8 mouse cellular contexts compared by ENCODE assay signal in the genomic region with DNA sequence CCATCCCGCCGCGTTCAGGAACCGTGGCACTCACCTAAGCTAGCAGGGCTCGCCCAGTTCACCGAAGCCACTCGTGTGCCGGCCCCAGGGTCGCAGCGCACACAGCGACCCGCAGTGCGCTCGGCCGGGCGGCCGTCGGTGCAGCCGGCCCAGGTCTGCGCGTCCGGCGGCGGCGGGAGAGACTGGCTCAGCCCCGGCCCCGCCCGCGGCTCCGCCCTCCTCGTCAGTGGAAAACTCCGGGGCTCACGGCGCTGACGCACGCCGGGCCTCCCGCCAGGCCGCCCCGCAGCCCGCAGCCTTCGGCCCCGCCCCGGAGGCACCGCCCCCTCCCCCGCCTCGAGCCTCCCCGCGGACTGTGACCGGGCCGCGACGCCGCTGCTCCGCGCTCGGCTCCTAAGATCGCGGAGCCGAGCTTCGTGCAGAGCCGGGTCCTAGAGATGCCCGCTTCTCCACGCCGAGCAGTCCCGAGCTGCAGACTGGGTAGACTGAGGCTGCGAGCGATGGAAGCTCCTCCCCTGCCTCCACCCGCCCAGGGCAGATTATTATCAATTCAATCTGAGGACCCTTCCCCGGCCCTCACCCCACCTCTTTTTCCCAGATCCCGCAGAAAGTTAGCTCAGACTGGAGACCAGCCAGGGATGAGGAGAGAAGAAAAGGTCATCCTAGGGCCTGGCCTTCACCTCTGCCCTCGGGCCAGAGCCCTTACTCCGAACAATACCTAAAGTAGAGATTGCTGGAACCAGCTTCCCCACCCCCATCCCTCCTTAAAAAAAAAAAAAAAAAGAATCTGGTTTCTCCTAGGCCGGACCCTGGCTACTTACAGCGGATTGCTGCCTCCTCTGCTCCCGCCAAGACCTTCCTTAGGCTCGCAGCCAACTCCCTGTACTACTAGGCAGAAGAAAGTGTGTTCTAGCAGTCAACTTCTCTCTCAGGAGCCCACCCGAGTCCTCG. TPM values are rescaled to one million over a fixed set of nuclear protein-coding genes. Genes with fewer than 3 reads are reported as not detected.
A peak's percentile ranks its signal among the peaks of the same experiment; 100 is the strongest.
DNase-seq lines count a peak whose midpoint lies in the region; ATAC-seq and TF ChIP-seq lines count a peak whose summit lies in the region.

No protein-coding gene starts in this region.

- peak; percentile 78 for ATAC-seq in limb, embryonic 15.5 days (ENCODE audit: insufficient number of reproducible peaks, low FRiP score, low TSS enrichment, low read depth)
- ATAC-seq in midbrain, embryonic 16.5 days, result peak; percentile 74

- TF ChIP-seq CTCF in spleen, adult 2 months (IDR thresholded peaks at IDR 0.05; ENCODE audit: extremely low read depth, insufficient read depth, insufficient read length, insufficient replicate concordance), result no peak

- peak overlapping the region; percentile 75 for H3K4me3 ChIP-seq in limb, embryonic 15.5 days
- H3K4me3 ChIP-seq in midbrain, embryonic 16.5 days (ENCODE audit: low read depth, low read length), result peak overlapping the region; percentile 64
- H3K4me3 ChIP-seq in spleen, adult 2 months (ENCODE audit: extremely low read depth, insufficient read depth, insufficient read length), result peak overlapping the region; percentile 97

- under 1% methylated on average over 79 of the region's 79 CpGs for WGBS in limb, embryonic 15.5 days
- under 1% methylated on average over 68 of the region's 79 CpGs for WGBS in midbrain, embryonic 16.5 days
- 7% methylated on average over 77 of the region's 79 CpGs for WGBS in spleen, adult 2 months

- H3K9me3 ChIP-seq in limb, embryonic 15.5 days, result no peaks in the 10 kb centered on the region
- no peaks in the 10 kb centered on the region for H3K9me3 ChIP-seq in midbrain, embryonic 16.5 days (replicated peaks; ENCODE audit: control insufficient read depth, low read length, poor library complexity, severe bottlenecking)

- no peaks in the 10 kb centered on the region for H3K36me3 ChIP-seq in limb, embryonic 15.5 days
- no peaks in the 10 kb centered on the region for H3K36me3 ChIP-seq in midbrain, embryonic 16.5 days (ENCODE audit: control insufficient read depth, insufficient read depth, low read length)
- H3K36me3 ChIP-seq in spleen, adult 2 months (ENCODE audit: control insufficient read depth, insufficient read depth, low read length), result no peaks in the 10 kb centered on the region

- H3K4me1 ChIP-seq in limb, embryonic 15.5 days, result peaks cover 54% of the 10 kb centered on the region
- peaks cover 25% of the 10 kb centered on the region for H3K4me1 ChIP-seq in midbrain, embryonic 16.5 days (ENCODE audit: control insufficient read depth, insufficient read depth, low read length)
- peaks cover 20% of the 10 kb centered on the region; the same call in 1 of the 2 replicates for H3K4me1 ChIP-seq in spleen, adult 2 months (ENCODE audit: control insufficient read depth, insufficient read depth, insufficient read length)

- peak overlapping the region; percentile 98 for H3K4me2 ChIP-seq in limb, embryonic 15.5 days
- peak overlapping the region; percentile 87 for H3K4me2 ChIP-seq in midbrain, embryonic 16.5 days (ENCODE audit: low read length)

- no peaks in the 10 kb centered on the region for H3K27me3 ChIP-seq in limb, embryonic 15.5 days
- peaks cover 14% of the 10 kb centered on the region for H3K27me3 ChIP-seq in midbrain, embryonic 16.5 days (ENCODE audit: control insufficient read depth, insufficient read depth, low read depth, low read length)
- no peaks in the 10 kb centered on the region for H3K27me3 ChIP-seq in spleen, adult 2 months (ENCODE audit: control insufficient read depth, insufficient read depth, low read length)

- H3K9ac ChIP-seq in limb, embryonic 15.5 days, result peak overlapping the region; percentile 65
- H3K9ac ChIP-seq in midbrain, embryonic 16.5 days (ENCODE audit: low read depth, low read length), result peak overlapping the region; percentile 64

- H3K27ac ChIP-seq in limb, embryonic 15.5 days, result peak overlapping the region; percentile 89
- H3K27ac ChIP-seq in midbrain, embryonic 16.5 days (ENCODE audit: low read length), result no peak overlapping the region
- peak overlapping the region; percentile 97 for H3K27ac ChIP-seq in spleen, adult 2 months (ENCODE audit: insufficient read depth, low read length)

- peak; percentile 87 to 93 for DNase-seq in left cerebral cortex, adult 18-20 months (ENCODE audit: low spot score in 2 of 2)
- no peak for DNase-seq in left cerebral cortex, adult 11 months (ENCODE audit: low spot score)
- peak; percentile 63 for DNase-seq in embryo, embryonic 11.5 days (ENCODE audit: low read depth, low spot score)
- DNase-seq in heart, adult 11 months, result peak; percentile 99
- peak; percentile 89 for DNase-seq in kidney, adult 11 months
- peak; percentile 73 to 91 for DNase-seq in spleen, adult 2 months (ENCODE audit: low read depth in 1 of 2, low spot score in 2 of 2)

- TF ChIP-seq POLR2A in spleen, adult 2 months (IDR thresholded peaks at IDR 0.05; ENCODE audit: low read depth, low read length), result peak; percentile 96

RNA-seq across cellular contexts. Expression of a gene that starts 0.6 kb away (rescaled TPM):
- total RNA-seq in left cerebral cortex, adult 18-20 months (2021), result 10 to 100 TPM; 20.5 to 26.8 TPM
- 8.3 and 9.1 TPM in 2 replicates for polyA plus RNA-seq in limb, embryonic 15.5 days (2015; fragmentation: Nextera tagmentation; extraction: Ambion mirVana)
- 0.75 and 1.0 TPM in 2 replicates for polyA plus RNA-seq in midbrain, embryonic 16.5 days (2015; fragmentation: Nextera tagmentation; extraction: Ambion mirVana)
- 50.5 and 78.5 TPM in 2 replicates for polyA plus RNA-seq in spleen, adult 2 months (2012; rRNA removed)

RNA-seq across cellular contexts. Expression of a gene that starts 39.5 kb away (rescaled TPM):
- total RNA-seq in left cerebral cortex, adult 18-20 months (2021), result under 1 TPM; 0.07 to 0.12 TPM
- polyA plus RNA-seq in limb, embryonic 15.5 days (2015; fragmentation: Nextera tagmentation; extraction: Ambion mirVana), result 1.2 and 4.8 TPM in 2 replicates
- polyA plus RNA-seq in midbrain, embryonic 16.5 days (2015; fragmentation: Nextera tagmentation; extraction: Ambion mirVana), result not detected in 2 replicates
- 0.08 TPM in 2 replicates for polyA plus RNA-seq in spleen, adult 2 months (2012; rRNA removed)

RNA-seq across cellular contexts. Expression of a gene that starts 46.5 kb away (rescaled TPM):
- total RNA-seq in left cerebral cortex, adult 18-20 months (2021), result under 1 TPM; 0.19 to 0.49 TPM
- 0.09 and 0.13 TPM in 2 replicates for polyA plus RNA-seq in limb, embryonic 15.5 days (2015; fragmentation: Nextera tagmentation; extraction: Ambion mirVana)
- 1.0 and 1.3 TPM in 2 replicates for polyA plus RNA-seq in midbrain, embryonic 16.5 days (2015; fragmentation: Nextera tagmentation; extraction: Ambion mirVana)
- polyA plus RNA-seq in spleen, adult 2 months (2012; rRNA removed), result 0.04 and 0.15 TPM in 2 replicates

RNA-seq across cellular contexts. Expression of a gene that starts 46.5 kb away (rescaled TPM):
- total RNA-seq in left cerebral cortex, adult 18-20 months (2021), result 10 to 100 TPM; 37.1 to 38.2 TPM
- 35.5 and 35.8 TPM in 2 replicates for polyA plus RNA-seq in limb, embryonic 15.5 days (2015; fragmentation: Nextera tagmentation; extraction: Ambion mirVana)
- polyA plus RNA-seq in midbrain, embryonic 16.5 days (2015; fragmentation: Nextera tagmentation; extraction: Ambion mirVana), result 27.3 and 29.2 TPM in 2 replicates
- polyA plus RNA-seq in spleen, adult 2 months (2012; rRNA removed), result 6.6 and 7.6 TPM in 2 replicates
